Mouse (Mus musculus): ENCODE data around the gene Hs6st1. TPM values are rescaled to one million over a fixed set of nuclear protein-coding genes. Genes with fewer than 3 reads are reported as not detected.

Hs6st1 gene
- total and polyA plus RNA-seq, 3 experiments = 9.1 to 18.1 (median 17.7) TPM

- H3K27ac ChIP-seq (ENCODE audit: insufficient read depth, low read depth) = no peak overlapping the region
- H3K9me3 ChIP-seq (replicated peaks; ENCODE audit: low read length) = no peaks in the 10 kb centered on the region
- H3K27me3 ChIP-seq (replicated peaks) = no peaks in the 10 kb centered on the region
- H3K4me2 ChIP-seq (ENCODE audit: insufficient read depth, low read depth, poor library complexity, severe bottlenecking) = no peak overlapping the region
- H3K4me3 ChIP-seq (replicated peaks in 1 of 3; ENCODE audit: low read depth in 2 of 3, low read length in 2 of 3, poor library complexity in 1 of 3) = no peak overlapping the region
- H3K36me3 ChIP-seq (replicated peaks in 1 of 2; ENCODE audit: control insufficient read depth in 1 of 2, insufficient read depth in 1 of 2, low read length in 1 of 2) = no peaks in the 10 kb centered on the region
- no peak for TF ChIP-seq EP300 (IDR thresholded peaks at IDR 0.05; ENCODE audit: low read length)
- TF ChIP-seq NRF1 (IDR thresholded peaks at IDR 0.05; ENCODE audit: low read depth, low read length) = no peak
- no peak for TF ChIP-seq RCOR1 (conservative IDR thresholded peaks at IDR 0.05; ENCODE audit: low read depth, low read length)
- no peak for TF ChIP-seq ZKSCAN1 (IDR thresholded peaks at IDR 0.05; ENCODE audit: borderline replicate concordance, low read depth, low read length)
- TF ChIP-seq TCF12 (IDR thresholded peaks at IDR 0.05; ENCODE audit: low read depth, low read length) = no peak
- H3K9ac ChIP-seq (ENCODE audit: insufficient read depth, low read depth) = no peak overlapping the region
- no peaks in the 10 kb centered on the region for H3K79me2 ChIP-seq (replicated peaks; ENCODE audit: control insufficient read depth, extremely low read depth, insufficient read depth, poor library complexity, severe bottlenecking)
- DNase-seq (ENCODE audit: extremely low read depth) = no peak
- in situ Hi-C loops (cut with MboI; ENCODE audit: low pct_ligation_motif_present, low pct_unique_long_range_greater_than_20kb, low sequenced_read_pairs) (no loop called here), dilution Hi-C loops (cut with MboI; ENCODE audit: extremely low pct_ligation_motif_present, extremely low pct_unique_long_range_greater_than_20kb, low sequenced_read_pairs) (no loop called here)
- no peaks in the 10 kb centered on the region for H3K4me1 ChIP-seq (ENCODE audit: control insufficient read depth in 1 of 2, insufficient read depth in 2 of 2)
These were observed 37.8 kb upstream of the Hs6st1 start for GRCm38 (mm10) chr1:36030421-36030821.

GRCm38 (mm10) chr1:36038769-36039168 lies 29.4 kb upstream of the Hs6st1 start:
- no peak overlapping the region for H3K9ac ChIP-seq (ENCODE audit: insufficient read depth, low read depth)
- no peak overlapping the region for H3K4me3 ChIP-seq (replicated peaks in 1 of 3; ENCODE audit: low read depth in 2 of 3, low read length in 2 of 3, poor library complexity in 1 of 3)
- no peaks in the 10 kb centered on the region for H3K79me2 ChIP-seq (replicated peaks; ENCODE audit: control insufficient read depth, extremely low read depth, insufficient read depth, poor library complexity, severe bottlenecking)
- DNase-seq (ENCODE audit: extremely low read depth) = no peak
- H3K27ac ChIP-seq (ENCODE audit: insufficient read depth, low read depth) = no peak overlapping the region
- dilution Hi-C loops (cut with MboI; ENCODE audit: extremely low pct_ligation_motif_present, extremely low pct_unique_long_range_greater_than_20kb, low sequenced_read_pairs) = no loop called here
- peaks cover 8% of the 10 kb centered on the region for H3K9me3 ChIP-seq (replicated peaks; ENCODE audit: low read length)
- in situ Hi-C loops (cut with MboI; ENCODE audit: low pct_ligation_motif_present, low pct_unique_long_range_greater_than_20kb, low sequenced_read_pairs) = no loop called here
- no peak overlapping the region for H3K4me2 ChIP-seq (ENCODE audit: insufficient read depth, low read depth, poor library complexity, severe bottlenecking)
- H3K36me3 ChIP-seq (replicated peaks in 1 of 2; ENCODE audit: control insufficient read depth in 1 of 2, insufficient read depth in 1 of 2, low read length in 1 of 2) = no peaks in the 10 kb centered on the region
- TF ChIP-seq TBP (conservative IDR thresholded peaks at IDR 0.05; ENCODE audit: low read depth, low read length) (no peak), ETS1 (conservative IDR thresholded peaks at IDR 0.05; ENCODE audit: low read depth, low read length) (no peak), CHD2 (IDR thresholded peaks at IDR 0.05; ENCODE audit: low read length) (no peak), ZC3H11A (IDR thresholded peaks at IDR 0.05; ENCODE audit: low read depth, low read length) (no peak), SIN3A (IDR thresholded peaks at IDR 0.05; ENCODE audit: low read length) (no peak), MXI1 (IDR thresholded peaks at IDR 0.05; ENCODE audit: low read depth, low read length) (no peak), USF2 (conservative IDR thresholded peaks at IDR 0.05; ENCODE audit: low read depth, low read length) (no peak), JUND (conservative IDR thresholded peaks at IDR 0.05; ENCODE audit: low read depth, low read length) (no peak), MAFK (IDR thresholded peaks at IDR 0.05; ENCODE audit: insufficient replicate concordance, low read length) (no peak)
- no peaks in the 10 kb centered on the region for H3K4me1 ChIP-seq (ENCODE audit: control insufficient read depth in 1 of 2, insufficient read depth in 2 of 2)
- no peaks in the 10 kb centered on the region for H3K27me3 ChIP-seq (replicated peaks)

GRCm38 (mm10) chr1:36042072-36042471 lies 26.1 kb upstream of the Hs6st1 start:
- no peak overlapping the region for H3K4me2 ChIP-seq (ENCODE audit: insufficient read depth, low read depth, poor library complexity, severe bottlenecking)
- no peaks in the 10 kb centered on the region for H3K36me3 ChIP-seq (replicated peaks in 1 of 2; ENCODE audit: control insufficient read depth in 1 of 2, insufficient read depth in 1 of 2, low read length in 1 of 2)
- dilution Hi-C loops (cut with MboI; ENCODE audit: extremely low pct_ligation_motif_present, extremely low pct_unique_long_range_greater_than_20kb, low sequenced_read_pairs) = no loop called here
- H3K9ac ChIP-seq (ENCODE audit: insufficient read depth, low read depth) = no peak overlapping the region
- no peak for DNase-seq (ENCODE audit: extremely low read depth)
- peaks cover 8% of the 10 kb centered on the region for H3K9me3 ChIP-seq (replicated peaks; ENCODE audit: low read length)
- no peaks in the 10 kb centered on the region for H3K79me2 ChIP-seq (replicated peaks; ENCODE audit: control insufficient read depth, extremely low read depth, insufficient read depth, poor library complexity, severe bottlenecking)
- no peaks in the 10 kb centered on the region for H3K27me3 ChIP-seq (replicated peaks)
- no peaks in the 10 kb centered on the region for H3K4me1 ChIP-seq (ENCODE audit: control insufficient read depth in 1 of 2, insufficient read depth in 2 of 2)
- in situ Hi-C loops (cut with MboI; ENCODE audit: low pct_ligation_motif_present, low pct_unique_long_range_greater_than_20kb, low sequenced_read_pairs) = no loop called here
- no peak overlapping the region for H3K27ac ChIP-seq (ENCODE audit: insufficient read depth, low read depth)
- no peak overlapping the region for H3K4me3 ChIP-seq (replicated peaks in 1 of 3; ENCODE audit: low read depth in 2 of 3, low read length in 2 of 3, poor library complexity in 1 of 3)
- no peak for TF ChIP-seq TBP (conservative IDR thresholded peaks at IDR 0.05; ENCODE audit: low read depth, low read length)
- TF ChIP-seq BHLHE40 (IDR thresholded peaks at IDR 0.05; ENCODE audit: low read depth, low read length) = no peak
- TF ChIP-seq JUN (IDR thresholded peaks at IDR 0.05; ENCODE audit: insufficient read depth, low read depth, low read length) = no peak
- no peak for TF ChIP-seq CHD1 (IDR thresholded peaks at IDR 0.05; ENCODE audit: low read depth, low read length)
- TF ChIP-seq GABPA (IDR thresholded peaks at IDR 0.05; ENCODE audit: insufficient replicate concordance, low read depth, low read length) = no peak
- TF ChIP-seq POLR2A (IDR thresholded peaks at IDR 0.05; ENCODE audit: low read depth, low read length) = no peak
- no peak for TF ChIP-seq SIN3A (IDR thresholded peaks at IDR 0.05; ENCODE audit: low read length)
- no peak for TF ChIP-seq EP300 (IDR thresholded peaks at IDR 0.05; ENCODE audit: low read length)
- no peak for TF ChIP-seq CTCF (conservative IDR thresholded peaks at IDR 0.05 in 1 of 2, IDR thresholded peaks at IDR 0.05 in 1 of 2; ENCODE audit: low read depth in 2 of 2, low read length in 2 of 2)
- TF ChIP-seq KAT2A (IDR thresholded peaks at IDR 0.05; ENCODE audit: insufficient replicate concordance, low read length) = no peak
- TF ChIP-seq HCFC1 (IDR thresholded peaks at IDR 0.05; ENCODE audit: low read depth, low read length) = no peak
- no peak for TF ChIP-seq ZKSCAN1 (IDR thresholded peaks at IDR 0.05; ENCODE audit: borderline replicate concordance, low read depth, low read length)
- no peak for TF ChIP-seq ZMIZ1 (IDR thresholded peaks at IDR 0.05; ENCODE audit: low read depth, low read length)
- TF ChIP-seq SMC3 (IDR thresholded peaks at IDR 0.05; ENCODE audit: low read depth, low read length) = no peak
- TF ChIP-seq ETS1 (conservative IDR thresholded peaks at IDR 0.05; ENCODE audit: low read depth, low read length) = no peak
- TF ChIP-seq MYC (IDR thresholded peaks at IDR 0.05; ENCODE audit: low read depth, low read length) = no peak
- no peak for TF ChIP-seq IRF4 (IDR thresholded peaks at IDR 0.05; ENCODE audit: low read depth, low read length)
- no peak for TF ChIP-seq POLR2AphosphoS2 (IDR thresholded peaks at IDR 0.05; ENCODE audit: low read depth, low read length)

All from CH12.LX (cell line).